In genomic region chr13:31807736-31808115, GRCm38 (mm10) we compare ENCODE assay signal across 7 mouse cellular contexts. TPM values are rescaled to one million over a fixed set of nuclear protein-coding genes. Genes with fewer than 3 reads are reported as not detected.
DNase-seq lines count a peak whose midpoint lies in the region; ATAC-seq and TF ChIP-seq lines count a peak whose summit lies in the region.

No protein-coding gene starts in this region.

- no peak for TF ChIP-seq CTCF in hindbrain, postnatal 0 days (IDR thresholded peaks at IDR 0.05; ENCODE audit: low read depth)

- under 1% methylated on average over 47 of the region's 47 CpGs for WGBS in embryonic facial prominence, embryonic 15.5 days
- 2% methylated on average over 28 of the region's 47 CpGs for WGBS in hindbrain, postnatal 0 days
- under 1% methylated on average over 47 of the region's 47 CpGs for WGBS in neural tube, embryonic 13.5 days

- peak overlapping the region; percentile 89 for H3K4me2 ChIP-seq in embryonic facial prominence, embryonic 15.5 days (replicated peaks)
- peak overlapping the region; percentile 62 for H3K4me2 ChIP-seq in hindbrain, postnatal 0 days (ENCODE audit: low read depth, low read length)
- H3K4me2 ChIP-seq in neural tube, embryonic 13.5 days: peak overlapping the region; percentile 69

- H3K27me3 ChIP-seq in embryonic facial prominence, embryonic 15.5 days: peaks cover 79% of the 10 kb centered on the region
- H3K27me3 ChIP-seq in hindbrain, postnatal 0 days (ENCODE audit: insufficient read depth, low read length): peaks cover 60% of the 10 kb centered on the region
- H3K27me3 ChIP-seq in neural tube, embryonic 13.5 days: peaks cover 95% of the 10 kb centered on the region

- peak; percentile 25 for DNase-seq in ovary, postnatal 36 days (ENCODE audit: low spot score)
- DNase-seq in ovary, postnatal 14 days (ENCODE audit: low spot score): no peak
- DNase-seq in hindbrain, postnatal 0 days (ENCODE audit: low spot score): no peak
- no peak for DNase-seq in ovary, postnatal 10 days (ENCODE audit: low spot score)
- DNase-seq in testis, postnatal 10 days (ENCODE audit: low spot score): no peak

- H3K36me3 ChIP-seq in embryonic facial prominence, embryonic 15.5 days: no peaks in the 10 kb centered on the region
- no peaks in the 10 kb centered on the region for H3K36me3 ChIP-seq in hindbrain, postnatal 0 days (ENCODE audit: insufficient read depth, low read length)
- H3K36me3 ChIP-seq in neural tube, embryonic 13.5 days: no peaks in the 10 kb centered on the region

- peak overlapping the region; percentile 86 for H3K27ac ChIP-seq in embryonic facial prominence, embryonic 15.5 days (replicated peaks)
- H3K27ac ChIP-seq in hindbrain, postnatal 0 days: peak overlapping the region; percentile 69; the same call in 1 of the 2 replicates
- peak overlapping the region; percentile 88 for H3K27ac ChIP-seq in neural tube, embryonic 13.5 days (replicated peaks)

- ATAC-seq in embryonic facial prominence, embryonic 15.5 days (ENCODE audit: insufficient number of reproducible peaks, low FRiP score, low TSS enrichment, low read depth): no peak
- ATAC-seq in hindbrain, postnatal 0 days: no peak
- ATAC-seq in neural tube, embryonic 13.5 days (ENCODE audit: low read depth): no peak

- peaks cover 51% of the 10 kb centered on the region for H3K4me1 ChIP-seq in embryonic facial prominence, embryonic 15.5 days
- no peaks in the 10 kb centered on the region for H3K4me1 ChIP-seq in hindbrain, postnatal 0 days (ENCODE audit: insufficient read depth, low read length)
- H3K4me1 ChIP-seq in neural tube, embryonic 13.5 days (replicated peaks): peaks cover 36% of the 10 kb centered on the region

- no peaks in the 10 kb centered on the region for H3K9me3 ChIP-seq in embryonic facial prominence, embryonic 15.5 days (replicated peaks)
- H3K9me3 ChIP-seq in hindbrain, postnatal 0 days (ENCODE audit: low read length): no peaks in the 10 kb centered on the region
- H3K9me3 ChIP-seq in neural tube, embryonic 13.5 days: no peaks in the 10 kb centered on the region

- H3K9ac ChIP-seq in embryonic facial prominence, embryonic 15.5 days: peak overlapping the region; percentile 57
- H3K9ac ChIP-seq in hindbrain, postnatal 0 days (replicated peaks; ENCODE audit: low read length): peak overlapping the region; percentile 50; the same call in 1 of the 2 replicates
- H3K9ac ChIP-seq in neural tube, embryonic 13.5 days: peak overlapping the region; percentile 77

- peak overlapping the region; percentile 61 for H3K4me3 ChIP-seq in embryonic facial prominence, embryonic 15.5 days (replicated peaks)
- peak overlapping the region; percentile 42 for H3K4me3 ChIP-seq in hindbrain, postnatal 0 days (ENCODE audit: low read length)
- H3K4me3 ChIP-seq in neural tube, embryonic 13.5 days: peak overlapping the region; percentile 48

RNA-seq across cellular contexts. Expression of gene Foxc1, which starts 1.3 kb away (rescaled TPM):
- 1.8 and 2.0 TPM in 2 replicates for polyA plus RNA-seq in embryonic facial prominence, embryonic 15.5 days (2015; fragmentation: Nextera tagmentation; extraction: Ambion mirVana)
- 11.9 and 16.2 TPM in 2 replicates for total RNA-seq in hindbrain, postnatal 0 days (2014; rRNA removed)
- 1.8 and 2.0 TPM in 2 replicates for polyA plus RNA-seq in hindbrain, postnatal 0 days (2015; fragmentation: Nextera tagmentation; extraction: Ambion mirVana)
- polyA plus RNA-seq in neural tube, embryonic 13.5 days (2015; fragmentation: Nextera tagmentation; extraction: Ambion mirVana): 2.4 and 2.6 TPM in 2 replicates
